Comparison of ENCODE assay signal across 29 mouse cellular contexts in the genomic region with DNA sequence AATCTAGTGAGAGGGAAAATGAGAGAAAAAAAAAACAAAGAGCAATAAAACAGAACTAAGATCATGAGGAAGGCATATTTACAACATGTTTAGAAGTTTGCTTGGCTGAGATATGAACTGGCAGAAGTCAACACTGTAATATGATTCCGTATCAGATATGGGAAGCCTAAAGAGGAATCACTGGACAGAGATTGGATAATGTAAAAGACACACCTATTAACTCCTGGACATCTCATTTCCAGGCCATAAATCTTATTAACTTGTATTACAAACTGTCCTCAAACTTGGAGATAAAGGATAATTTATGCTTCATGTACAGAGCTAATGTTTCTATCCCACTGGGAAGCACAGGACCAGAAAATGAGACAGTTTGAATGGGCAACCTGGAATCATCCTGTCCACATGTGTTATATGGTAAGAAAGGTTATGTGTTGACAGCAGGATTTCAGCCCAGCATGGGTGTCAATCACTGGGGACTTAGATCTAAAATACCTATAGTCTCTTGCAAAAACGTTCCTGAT.
DNase-seq lines count a peak whose midpoint lies in the region; ATAC-seq and TF ChIP-seq lines count a peak whose summit lies in the region.
"Had no signal": no experiment of that assay in that cellular context is flagged by ENCODE, and none has a peak within 500 bp of the region (broad histone marks: within the 10 kb centered on the region; RNA-seq: fewer than 3 reads in every experiment).

No protein-coding gene starts in this region.

- H3K36me3 ChIP-seq in forebrain, embryonic 14.5 days (ENCODE audit: control insufficient read depth, insufficient read depth, low read length), result no peaks in the 10 kb centered on the region
- no peaks in the 10 kb centered on the region for H3K36me3 ChIP-seq in forebrain, postnatal 0 days (ENCODE audit: insufficient read depth)
- no peaks in the 10 kb centered on the region for H3K36me3 ChIP-seq in kidney, embryonic 15.5 days
- no peaks in the 10 kb centered on the region for H3K36me3 ChIP-seq in midbrain, embryonic 14.5 days (ENCODE audit: control insufficient read depth, insufficient read depth, low read length)
- H3K36me3 ChIP-seq in midbrain, postnatal 0 days (ENCODE audit: insufficient read depth, low read length), result no peaks in the 10 kb centered on the region
- H3K36me3 ChIP-seq: embryonic facial prominence, embryonic 12.5 days; forebrain, embryonic 10.5 days; heart, embryonic 12.5 days; hindbrain, embryonic 13.5 days; limb, embryonic 13.5 days had no signal

- H3K27ac ChIP-seq in forebrain, embryonic 14.5 days (ENCODE audit: low read depth, low read length), result no peak overlapping the region
- H3K27ac ChIP-seq in forebrain, postnatal 0 days (ENCODE audit: low read depth, low read length), result no peak overlapping the region
- no peak overlapping the region for H3K27ac ChIP-seq in kidney, embryonic 15.5 days
- no peak overlapping the region for H3K27ac ChIP-seq in midbrain, embryonic 14.5 days (replicated peaks; ENCODE audit: low read depth, low read length)
- H3K27ac ChIP-seq in midbrain, postnatal 0 days (ENCODE audit: low read depth, low read length), result no peak overlapping the region
- H3K27ac ChIP-seq: embryonic facial prominence, embryonic 12.5 days; forebrain, embryonic 10.5 days; gastrocnemius, adult 2 months; heart, adult 2 months; hindbrain, embryonic 13.5 days; limb, embryonic 13.5 days had no signal

- peak; percentile 22; the same call in 1 of the 2 replicates for ATAC-seq in forebrain, embryonic 14.5 days
- no peak for ATAC-seq in forebrain, postnatal 0 days
- peak; percentile 75 for ATAC-seq in kidney, embryonic 15.5 days (replicated peaks; ENCODE audit: low FRiP score)
- ATAC-seq in midbrain, embryonic 14.5 days (ENCODE audit: low FRiP score, low TSS enrichment), result peak; percentile 46
- no peak for ATAC-seq in midbrain, postnatal 0 days (ENCODE audit: low FRiP score)
- ATAC-seq: inflammation-experienced regulatory T-cells, adult 6 months had no signal

- H3K9me3 ChIP-seq in forebrain, embryonic 14.5 days (replicated peaks; ENCODE audit: control insufficient read depth, low read length), result no peaks in the 10 kb centered on the region
- no peaks in the 10 kb centered on the region for H3K9me3 ChIP-seq in forebrain, postnatal 0 days (ENCODE audit: low read length)
- H3K9me3 ChIP-seq in kidney, embryonic 15.5 days (replicated peaks), result no peaks in the 10 kb centered on the region
- no peaks in the 10 kb centered on the region for H3K9me3 ChIP-seq in midbrain, embryonic 14.5 days (ENCODE audit: control insufficient read depth, low read length)
- H3K9me3 ChIP-seq in midbrain, postnatal 0 days (ENCODE audit: low read length), result no peaks in the 10 kb centered on the region
- H3K9me3 ChIP-seq: embryonic facial prominence, embryonic 12.5 days; forebrain, embryonic 10.5 days; G1E; heart, embryonic 12.5 days; hindbrain, embryonic 13.5 days; limb, embryonic 13.5 days; megakaryocyte, embryonic 14.5 days had no signal

- no peak overlapping the region for H3K4me3 ChIP-seq in forebrain, embryonic 14.5 days (ENCODE audit: low read depth, low read length)
- no peak overlapping the region for H3K4me3 ChIP-seq in forebrain, postnatal 0 days (ENCODE audit: low read depth, low read length)
- no peak overlapping the region for H3K4me3 ChIP-seq in kidney, embryonic 15.5 days (replicated peaks)
- no peak overlapping the region for H3K4me3 ChIP-seq in midbrain, embryonic 14.5 days (replicated peaks; ENCODE audit: low read depth, low read length)
- no peak overlapping the region for H3K4me3 ChIP-seq in midbrain, postnatal 0 days (ENCODE audit: low read depth, low read length)
- H3K4me3 ChIP-seq: embryonic facial prominence, embryonic 12.5 days; forebrain, embryonic 10.5 days; gastrocnemius, adult 2 months; heart, adult 2 months; heart, embryonic 12.5 days; hindbrain, embryonic 13.5 days; limb, embryonic 13.5 days; megakaryocyte, embryonic 14.5 days had no signal

- 64% methylated on average over 2 of the region's 2 CpGs for WGBS in forebrain, embryonic 14.5 days
- 46% methylated on average over 2 of the region's 2 CpGs for WGBS in forebrain, postnatal 0 days
- 40% methylated on average over 2 of the region's 2 CpGs for WGBS in kidney, embryonic 15.5 days
- WGBS in midbrain, embryonic 14.5 days, result 72% methylated on average over 2 of the region's 2 CpGs
- 59% methylated on average over 2 of the region's 2 CpGs for WGBS in midbrain, postnatal 0 days

- DNase-seq in forebrain, embryonic 14.5 days (ENCODE audit: low spot score), result no peak
- DNase-seq in forebrain, postnatal 0 days, result no peak
- DNase-seq in kidney, postnatal 25 days, result no peak
- no peak for DNase-seq in midbrain, embryonic 14.5 days
- no peak for DNase-seq in midbrain, postnatal 0 days (ENCODE audit: low spot score)
- peak; percentile 37 for DNase-seq in NIH3T3 (ENCODE audit: low read depth)
- DNase-seq in heart, adult 18-20 months, result no peak
- DNase-seq: adrenal gland, postnatal 14 days; cerebellum, adult 11-12 months; cerebellum, adult 9-11 months; embryo, embryonic 11 days; gastrocnemius, adult 2 months; gastrocnemius, postnatal 36 days; heart, adult 2 months; heart, postnatal 4 days; kidney, adult 11 months; kidney, postnatal 36 days; lung, postnatal 4 days; thymus, postnatal 4 days had no signal

- no peak overlapping the region for H3K4me2 ChIP-seq in forebrain, embryonic 14.5 days (ENCODE audit: low read length)
- H3K4me2 ChIP-seq in forebrain, postnatal 0 days (ENCODE audit: low read depth), result no peak overlapping the region
- H3K4me2 ChIP-seq in kidney, embryonic 15.5 days, result no peak overlapping the region
- no peak overlapping the region for H3K4me2 ChIP-seq in midbrain, embryonic 14.5 days (ENCODE audit: low read length)
- H3K4me2 ChIP-seq in midbrain, postnatal 0 days (ENCODE audit: low read depth, low read length, poor library complexity, severe bottlenecking), result no peak overlapping the region
- H3K4me2 ChIP-seq: embryonic facial prominence, embryonic 12.5 days; heart, embryonic 12.5 days; hindbrain, embryonic 13.5 days; limb, embryonic 13.5 days; liver, embryonic 11.5 days had no signal

- H3K27me3 ChIP-seq in forebrain, embryonic 14.5 days (replicated peaks; ENCODE audit: control insufficient read depth, insufficient read depth, low read length), result no peaks in the 10 kb centered on the region
- no peaks in the 10 kb centered on the region for H3K27me3 ChIP-seq in forebrain, postnatal 0 days (ENCODE audit: insufficient read depth, low read length)
- no peaks in the 10 kb centered on the region for H3K27me3 ChIP-seq in kidney, embryonic 15.5 days
- H3K27me3 ChIP-seq in midbrain, embryonic 14.5 days (ENCODE audit: control insufficient read depth, insufficient read depth, low read length), result no peaks in the 10 kb centered on the region
- no peaks in the 10 kb centered on the region for H3K27me3 ChIP-seq in midbrain, postnatal 0 days (ENCODE audit: insufficient read depth, low read length)
- H3K27me3 ChIP-seq: embryonic facial prominence, embryonic 12.5 days; heart, embryonic 12.5 days; hindbrain, embryonic 13.5 days; limb, embryonic 13.5 days; megakaryocyte, embryonic 14.5 days had no signal

- TF ChIP-seq CTCF in forebrain, postnatal 0 days (IDR thresholded peaks at IDR 0.05; ENCODE audit: low read depth), result no peak
- no peak for TF ChIP-seq CTCF in midbrain, postnatal 0 days (IDR thresholded peaks at IDR 0.05)

- H3K9ac ChIP-seq in forebrain, embryonic 14.5 days (ENCODE audit: low read length), result no peak overlapping the region
- H3K9ac ChIP-seq in forebrain, postnatal 0 days, result no peak overlapping the region
- no peak overlapping the region for H3K9ac ChIP-seq in kidney, embryonic 15.5 days
- H3K9ac ChIP-seq in midbrain, embryonic 14.5 days (replicated peaks; ENCODE audit: low read length), result no peak overlapping the region
- no peak overlapping the region for H3K9ac ChIP-seq in midbrain, postnatal 0 days (replicated peaks; ENCODE audit: low read length, poor library complexity, severe bottlenecking)
- H3K9ac ChIP-seq: embryonic facial prominence, embryonic 12.5 days; heart, embryonic 12.5 days; hindbrain, embryonic 13.5 days; limb, embryonic 13.5 days had no signal

- no peaks in the 10 kb centered on the region for H3K4me1 ChIP-seq in forebrain, embryonic 14.5 days (ENCODE audit: control insufficient read depth, insufficient read depth, low read length)
- H3K4me1 ChIP-seq in forebrain, postnatal 0 days (ENCODE audit: insufficient read depth), result no peaks in the 10 kb centered on the region
- 0 out of 2 replicates have a peak, but pooled peaks cover 6% of the 10 kb centered on the region for H3K4me1 ChIP-seq in kidney, embryonic 15.5 days
- 0 out of 2 replicates have a peak, but pooled peaks cover 3% of the 10 kb centered on the region for H3K4me1 ChIP-seq in midbrain, embryonic 14.5 days (ENCODE audit: control insufficient read depth, insufficient read depth, low read length)
- H3K4me1 ChIP-seq in midbrain, postnatal 0 days (ENCODE audit: insufficient read depth, low read length), result no peaks in the 10 kb centered on the region
- H3K4me1 ChIP-seq: embryonic facial prominence, embryonic 12.5 days; heart, embryonic 12.5 days; hindbrain, embryonic 13.5 days; limb, embryonic 13.5 days; megakaryocyte, embryonic 14.5 days had no signal

Comparison
In these comparisons a context has a peak if more than half of its experiments do, and no peak if none do; other contexts are left out.
1. ATAC-seq: peak in forebrain, embryonic 14.5 days (single experiment), kidney, embryonic 15.5 days (single experiment) and midbrain, embryonic 14.5 days (single experiment); none in forebrain, postnatal 0 days (single experiment) and midbrain, postnatal 0 days (single experiment).